Mouse (Mus musculus) kidney, embryonic 14.5 days (tissue): ENCODE results near the gene Bcl10. TPM values are rescaled to one million over a fixed set of nuclear protein-coding genes. Genes with fewer than 3 reads are reported as not detected.
A peak's percentile ranks its signal among the peaks of the same experiment; 100 is the strongest.

Experiments
- ATAC-seq: fragments of 200-750 bp; cut with Nextera tagmentation; 2 replicates; pipeline ENCODE4 v1.8.0; 2017; ENCODE audit warnings: moderate number of reproducible peaks, mild to moderate bottlenecking, moderate TSS enrichment, moderate library complexity; ENCODE audit not compliant: low FRiP score, low TSS enrichment
- H3K27ac ChIP-seq: fragments of 300-500 bp; sonication (generic); 2 replicates; pipeline ENCODE4 v1.5.1; 2014; ENCODE audit warnings: low read depth, mild to moderate bottlenecking, low read length, moderate library complexity, mixed read lengths
- H3K27me3 ChIP-seq: fragments of 300-500 bp; sonication (generic); 2 replicates; pipeline ENCODE4 v1.6.1; 2014; ENCODE audit warnings: mild to moderate bottlenecking, low read length; ENCODE audit not compliant: control insufficient read depth, insufficient read depth
- H3K36me3 ChIP-seq: fragments of 300-500 bp; sonication (generic); 2 replicates; pipeline ENCODE4 v1.6.1; 2014; ENCODE audit warnings: low read length, mixed read lengths; ENCODE audit not compliant: control insufficient read depth, insufficient read depth
- H3K4me1 ChIP-seq: fragments of 300-500 bp; sonication (generic); 2 replicates; pipeline ENCODE4 v1.6.1; 2014; ENCODE audit warnings: low read length, mixed read lengths; ENCODE audit not compliant: control insufficient read depth, insufficient read depth
- H3K4me2 ChIP-seq: fragments of 300-500 bp; sonication (generic); replicated peaks from 2 replicates; pipeline ENCODE4 v1.6.1; 2014; ENCODE audit warnings: low read depth, mild to moderate bottlenecking, low read length
- H3K4me3 ChIP-seq: fragments of 300-500 bp; sonication (generic); 2 replicates; pipeline ENCODE4 v1.5.1; 2014; ENCODE audit warnings: mild to moderate bottlenecking, low read length
- H3K9ac ChIP-seq: fragments of 300-500 bp; sonication (generic); 2 replicates; pipeline ENCODE4 v1.6.1; 2014; ENCODE audit warnings: low read depth, mild to moderate bottlenecking, low read length, moderate library complexity
- H3K9me3 ChIP-seq: fragments of 300-500 bp; sonication (generic); 2 replicates; pipeline ENCODE4 v1.6.1; 2016; ENCODE audit warnings: low read length; ENCODE audit not compliant: control insufficient read depth
- WGBS: fragments of 180-500 bp; shearing (Covaris S2); extraction: QIAGEN DNeasy Blood & Tissue Kit; methylation state at CpG from one replicate; pipeline ENCODE4 v1.1.7; 2014; 5-methylcytosine and 5-hydroxymethylcytosine counted together
- polyA plus RNA-seq: library from polyadenylated mRNA; unstranded; fragments of >200 nt; fragmentation: Nextera tagmentation; extraction: Ambion mirVana; gene quantifications from 2 replicates; pipeline ENCODE4 v1.2.1, GENCODE M21; 2014

Bcl10 gene
- polyA plus RNA-seq, 1 experiment from 2014 or later, result 54.5 TPM

DNA sequence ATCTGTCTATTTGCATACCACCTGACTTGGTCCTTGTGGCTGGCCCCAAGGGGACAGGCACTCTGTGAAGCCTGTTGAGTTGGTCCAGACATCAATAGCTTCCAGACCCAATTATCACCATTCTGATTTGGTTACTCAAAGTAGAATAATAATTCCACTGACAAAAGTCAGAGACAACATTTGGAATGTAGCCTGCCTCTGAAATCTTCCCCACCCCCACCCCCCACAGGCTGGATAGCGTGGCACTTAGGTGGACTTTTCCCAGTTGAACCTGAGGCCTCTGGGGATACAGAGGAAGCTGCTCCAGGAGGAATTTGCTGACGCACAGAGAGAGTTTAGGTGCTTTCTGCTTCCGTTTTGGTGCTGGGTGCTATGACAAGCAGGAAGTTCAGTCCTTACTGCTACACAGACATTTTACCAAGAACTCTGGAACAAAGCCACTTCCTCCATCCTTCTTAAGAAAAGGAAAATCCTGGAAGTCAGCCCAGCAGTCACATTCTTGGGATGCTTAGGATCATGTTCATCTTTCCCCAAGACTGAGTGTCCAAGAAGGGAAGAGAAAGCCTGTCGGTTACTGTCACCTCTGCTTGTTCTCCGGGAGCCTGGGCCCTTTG is 36.6 kb upstream of the Bcl10 start:
- Histone ChIP-seq H3K27ac (peak overlapping the region; percentile 8; the same call in 1 of the 2 replicates), H3K36me3 (no peaks in the 10 kb centered on the region), H3K4me1 (peaks cover 5% of the 10 kb centered on the region; the same call in 1 of the 2 replicates), H3K4me3 (no peak overlapping the region), H3K27me3 (no peaks in the 10 kb centered on the region), H3K4me2 (no peak overlapping the region), H3K9me3 (no peaks in the 10 kb centered on the region), H3K9ac (no peak overlapping the region)
- WGBS, result 65% methylated on average over 5 of the region's 5 CpGs
- ATAC-seq, result peak; percentile 24; the same call in 1 of the 2 replicates

DNA sequence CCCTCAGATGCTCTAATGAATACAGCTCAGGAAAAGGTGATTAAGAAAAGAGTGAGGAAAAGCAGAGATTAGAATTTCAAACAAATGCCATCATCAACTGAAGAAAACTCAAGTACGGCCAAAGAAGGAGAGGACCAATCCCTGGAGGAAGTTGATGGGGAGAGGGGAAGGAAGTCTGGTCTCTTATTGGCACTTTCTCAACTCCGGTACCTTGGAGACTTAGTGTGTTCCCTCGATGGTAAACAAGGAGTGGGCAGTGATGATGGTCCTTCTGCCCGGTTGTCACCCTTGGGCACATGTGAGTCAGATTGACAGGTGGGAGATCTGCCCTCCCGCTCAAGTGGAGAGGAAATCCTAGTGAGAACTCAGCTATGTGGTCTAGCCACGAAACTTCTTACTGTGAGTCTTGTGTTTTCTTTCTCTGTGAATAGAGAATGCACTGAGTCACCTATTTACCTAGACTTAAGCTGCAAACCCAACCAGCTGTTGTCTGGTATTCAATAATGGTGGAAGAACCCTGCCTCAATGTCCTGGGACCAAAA is 35.1 kb upstream of the Bcl10 start:
- 80% methylated on average over 6 of the region's 6 CpGs for WGBS
- H3K4me2 ChIP-seq, result no peak overlapping the region
- ATAC-seq, result no peak
- H3K9ac ChIP-seq, result no peak overlapping the region
- H3K27me3 ChIP-seq, result no peaks in the 10 kb centered on the region
- no peaks in the 10 kb centered on the region for H3K9me3 ChIP-seq
- H3K36me3 ChIP-seq, result no peaks in the 10 kb centered on the region
- no peak overlapping the region for H3K27ac ChIP-seq
- no peak overlapping the region for H3K4me3 ChIP-seq
- H3K4me1 ChIP-seq, result peaks cover 5% of the 10 kb centered on the region; the same call in 1 of the 2 replicates

DNA sequence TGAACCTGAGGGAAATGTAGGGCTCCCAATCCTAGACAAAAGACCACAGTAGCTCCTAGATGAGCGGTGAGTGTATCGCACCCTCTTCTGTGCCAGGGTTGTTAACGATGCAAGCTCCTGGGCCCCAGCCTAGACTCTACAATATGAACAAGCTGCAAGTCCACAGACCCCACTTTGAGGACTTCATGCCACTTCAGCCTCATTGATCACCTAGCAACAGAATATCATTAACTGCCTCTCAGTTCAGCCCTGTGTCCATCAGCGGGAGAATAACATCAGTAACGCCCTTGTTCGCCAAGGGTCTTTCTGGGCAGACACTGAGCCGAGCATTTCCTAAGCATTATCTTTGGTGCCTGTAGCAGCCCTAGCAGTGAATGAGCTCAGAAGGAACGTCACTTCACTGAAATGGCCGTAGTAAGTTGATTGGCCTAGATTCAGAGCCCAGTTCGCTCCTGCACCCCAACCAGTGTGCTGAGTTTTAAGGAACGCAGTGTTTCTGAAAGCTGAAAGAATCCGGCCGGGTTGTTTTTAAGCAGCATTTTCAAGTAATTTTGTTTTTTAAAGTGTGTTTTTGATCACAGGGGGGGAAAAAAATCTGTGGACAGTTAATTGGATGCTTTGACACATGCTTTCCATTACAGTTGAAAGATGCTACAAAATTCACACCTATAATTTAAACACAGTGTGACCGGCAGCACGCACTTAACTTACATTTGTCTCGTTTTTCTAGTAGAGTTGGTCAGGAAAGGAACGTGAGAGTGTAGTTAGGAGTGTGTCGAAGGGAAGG is 32.1 kb upstream of the Bcl10 start:
- no peak for ATAC-seq
- Histone ChIP-seq H3K4me3 (no peak overlapping the region), H3K4me1 (peaks cover 3% of the 10 kb centered on the region; the same call in 1 of the 2 replicates), H3K27me3 (no peaks in the 10 kb centered on the region), H3K9ac (no peak overlapping the region), H3K9me3 (no peaks in the 10 kb centered on the region), H3K4me2 (no peak overlapping the region), H3K36me3 (no peaks in the 10 kb centered on the region), H3K27ac (no peak overlapping the region)
- WGBS, result 81% methylated on average over 18 of the region's 18 CpGs

DNA sequence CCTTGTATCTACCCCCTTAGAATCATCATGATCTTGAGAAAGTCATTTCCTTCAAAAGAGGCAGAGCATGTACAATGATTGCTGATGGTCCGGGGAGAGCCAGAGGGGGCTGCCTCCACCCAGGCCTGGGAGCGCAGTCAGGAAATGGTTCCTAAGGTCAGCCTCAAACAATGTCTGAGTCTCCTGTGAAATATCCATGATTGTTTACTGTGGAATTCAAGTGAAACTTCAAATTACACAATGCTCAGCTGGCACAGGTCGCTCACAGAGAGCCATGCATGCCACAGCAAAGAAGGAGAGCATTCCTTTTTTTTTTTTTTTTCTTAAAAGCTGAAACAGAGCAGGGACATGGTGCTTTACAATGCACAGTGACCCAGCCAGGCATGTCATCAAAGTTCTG is 30.2 kb upstream of the Bcl10 start:
- Histone ChIP-seq H3K4me2 (no peak overlapping the region), H3K9me3 (no peaks in the 10 kb centered on the region), H3K27ac (no peak overlapping the region), H3K9ac (no peak overlapping the region), H3K4me3 (no peak overlapping the region), H3K4me1 (no peaks in the 10 kb centered on the region), H3K27me3 (no peaks in the 10 kb centered on the region), H3K36me3 (no peaks in the 10 kb centered on the region)
- WGBS, result 68% methylated on average over 3 of the region's 3 CpGs
- no peak for ATAC-seq

DNA sequence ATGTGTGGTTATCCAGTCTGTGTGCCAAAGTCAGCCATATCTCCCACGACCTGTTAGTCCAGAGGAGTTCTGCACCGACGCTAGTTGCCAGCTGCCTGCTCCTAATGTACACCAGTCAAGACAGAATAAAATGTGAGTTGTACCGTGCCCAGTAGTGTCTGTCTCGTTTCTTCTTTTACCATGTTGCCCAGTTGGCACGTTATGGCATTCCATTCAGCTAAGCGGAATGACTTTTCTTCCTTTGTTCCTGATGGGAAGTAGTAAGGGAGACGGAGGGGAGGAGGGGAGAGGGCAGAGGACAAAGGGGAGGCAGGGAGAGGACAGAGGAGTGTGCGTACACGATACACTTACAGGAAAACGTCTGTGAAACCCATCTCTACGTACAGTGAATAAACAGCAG is 28.5 kb upstream of the Bcl10 start:
- Histone ChIP-seq H3K4me3 (no peak overlapping the region), H3K4me1 (no peaks in the 10 kb centered on the region), H3K9me3 (no peaks in the 10 kb centered on the region), H3K4me2 (no peak overlapping the region), H3K27me3 (no peaks in the 10 kb centered on the region), H3K9ac (no peak overlapping the region), H3K27ac (no peak overlapping the region), H3K36me3 (no peaks in the 10 kb centered on the region)
- ATAC-seq, result no peak
- 74% methylated on average over 12 of the region's 12 CpGs for WGBS

DNA sequence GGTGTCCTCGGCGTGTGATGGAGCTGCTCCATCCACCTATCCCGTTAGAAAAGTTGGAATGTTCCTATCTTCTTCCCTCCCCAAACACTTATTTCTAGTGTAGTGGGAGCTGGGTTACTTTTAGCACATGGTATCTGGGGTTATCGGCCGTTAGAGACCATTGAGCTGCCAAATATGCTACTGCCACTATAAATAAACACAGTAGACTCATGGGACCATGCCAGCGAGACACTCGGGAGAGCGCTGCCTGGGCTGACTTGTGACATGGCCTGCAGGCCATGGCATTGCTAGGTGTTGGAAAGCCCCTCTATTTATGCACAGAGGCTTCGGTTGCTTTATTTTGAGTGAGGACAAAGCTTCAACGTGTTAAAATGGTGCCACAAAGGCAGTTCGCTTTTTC is 24.9 kb upstream of the Bcl10 start:
- no peak for ATAC-seq
- Histone ChIP-seq H3K27me3 (no peaks in the 10 kb centered on the region), H3K4me3 (no peak overlapping the region), H3K9ac (no peak overlapping the region), H3K36me3 (no peaks in the 10 kb centered on the region), H3K9me3 (no peaks in the 10 kb centered on the region), H3K4me1 (no peaks in the 10 kb centered on the region), H3K4me2 (no peak overlapping the region), H3K27ac (no peak overlapping the region)
- 79% methylated on average over 11 of the region's 11 CpGs for WGBS

DNA sequence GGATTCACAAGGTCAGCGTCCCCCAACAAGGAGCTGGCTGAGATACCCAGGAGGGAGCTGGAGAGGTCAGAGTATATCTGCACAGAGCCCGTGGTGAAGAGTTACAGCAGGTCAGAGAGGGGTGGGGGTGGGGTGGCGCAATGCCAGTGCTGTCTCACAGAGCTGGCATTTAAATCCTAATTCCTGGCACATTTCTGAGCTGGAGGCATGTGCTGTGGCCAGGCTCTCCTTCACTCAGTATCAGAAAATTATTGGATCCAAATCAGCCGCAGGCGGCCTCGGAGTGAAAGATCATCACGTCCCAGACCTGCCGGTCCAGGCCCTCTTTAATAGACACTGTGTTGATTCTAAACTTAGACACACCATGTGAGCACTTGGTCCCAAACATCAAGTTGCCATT is 22.8 kb upstream of the Bcl10 start:
- Histone ChIP-seq H3K27me3 (no peaks in the 10 kb centered on the region), H3K4me2 (no peak overlapping the region), H3K4me3 (no peak overlapping the region), H3K4me1 (no peaks in the 10 kb centered on the region), H3K9ac (no peak overlapping the region), H3K27ac (no peak overlapping the region), H3K36me3 (no peaks in the 10 kb centered on the region), H3K9me3 (no peaks in the 10 kb centered on the region)
- ATAC-seq, result no peak
- WGBS, result 83% methylated on average over 8 of the region's 8 CpGs

DNA sequence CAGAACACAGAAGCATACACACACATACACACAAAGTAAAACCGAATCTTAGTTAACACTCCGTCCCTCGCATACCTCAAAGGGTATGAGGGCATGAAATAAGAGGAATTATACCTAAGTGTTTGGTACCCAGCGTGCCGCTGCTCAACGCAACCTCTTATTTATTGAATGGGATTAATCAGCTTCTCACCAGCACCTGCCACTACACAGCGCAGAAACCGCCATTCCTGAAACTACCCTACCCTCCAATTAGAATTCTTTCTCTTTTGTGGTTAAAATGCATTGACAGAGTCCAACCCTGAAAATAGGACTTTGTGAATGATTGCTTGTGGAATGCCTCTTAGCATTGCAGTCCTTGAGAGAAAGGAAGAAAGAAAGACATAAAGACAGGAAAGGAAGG is 19.1 kb upstream of the Bcl10 start:
- Histone ChIP-seq H3K27ac (no peak overlapping the region), H3K9ac (no peak overlapping the region), H3K36me3 (no peaks in the 10 kb centered on the region), H3K4me2 (no peak overlapping the region), H3K27me3 (no peaks in the 10 kb centered on the region), H3K4me3 (no peak overlapping the region), H3K4me1 (0 out of 2 replicates have a peak, but pooled peaks cover 2% of the 10 kb centered on the region), H3K9me3 (no peaks in the 10 kb centered on the region)
- 95% methylated on average over 8 of the region's 8 CpGs for WGBS
- no peak for ATAC-seq
